Mouse (Mus musculus): ENCODE measurements around the gene Ascl4. TPM values are rescaled to one million over a fixed set of nuclear protein-coding genes. Genes with fewer than 3 reads are reported as not detected.

Ascl4 gene
- 1.4 TPM in 1 of 2 replicates, not detected in the other for total RNA-seq (2017)

DNA sequence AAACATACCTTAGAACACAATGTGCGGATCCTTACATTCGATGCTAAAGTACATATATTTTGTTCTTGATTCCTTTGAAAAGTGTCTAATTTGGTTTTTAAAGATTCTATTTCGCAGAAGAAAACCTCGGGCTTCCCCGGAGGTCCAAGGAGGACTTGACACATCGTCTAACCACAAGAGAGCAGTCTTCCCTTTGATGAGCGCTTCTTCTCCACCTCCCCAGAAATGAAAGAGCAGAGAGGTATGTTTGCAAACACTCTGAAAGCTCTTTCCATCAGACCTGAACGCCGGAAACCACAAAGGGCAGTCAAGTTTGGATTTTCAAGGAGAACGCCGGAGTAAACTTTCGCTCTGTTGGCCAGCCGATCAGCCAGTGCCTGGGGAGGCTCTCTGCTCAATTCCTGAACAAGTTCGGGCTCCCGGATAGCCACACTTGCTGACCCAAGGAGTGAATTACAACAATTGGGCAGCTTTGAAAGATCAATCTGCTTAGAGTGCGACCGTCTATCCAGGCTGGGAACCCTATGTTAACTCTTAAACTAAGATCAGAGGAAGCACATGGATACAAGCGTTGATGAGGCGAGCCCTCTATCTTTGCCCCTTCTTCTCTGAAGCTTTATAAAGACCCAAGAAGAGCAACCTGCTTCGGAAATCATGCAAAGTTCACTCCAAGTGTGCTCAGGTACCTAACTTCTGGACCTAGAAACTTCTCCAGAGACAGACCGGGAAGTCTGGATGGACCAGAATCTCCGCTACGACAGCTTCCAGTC is at the start of gene Ascl4:
TSS of gene Ascl4 (plus strand) at position 6 of the 770 bp plus-strand sequence.
- ATAC-seq (ENCODE audit: extremely low read depth, insufficient number of reproducible peaks, low FRiP score, poor library complexity, severe bottlenecking) = no peak

DNA sequence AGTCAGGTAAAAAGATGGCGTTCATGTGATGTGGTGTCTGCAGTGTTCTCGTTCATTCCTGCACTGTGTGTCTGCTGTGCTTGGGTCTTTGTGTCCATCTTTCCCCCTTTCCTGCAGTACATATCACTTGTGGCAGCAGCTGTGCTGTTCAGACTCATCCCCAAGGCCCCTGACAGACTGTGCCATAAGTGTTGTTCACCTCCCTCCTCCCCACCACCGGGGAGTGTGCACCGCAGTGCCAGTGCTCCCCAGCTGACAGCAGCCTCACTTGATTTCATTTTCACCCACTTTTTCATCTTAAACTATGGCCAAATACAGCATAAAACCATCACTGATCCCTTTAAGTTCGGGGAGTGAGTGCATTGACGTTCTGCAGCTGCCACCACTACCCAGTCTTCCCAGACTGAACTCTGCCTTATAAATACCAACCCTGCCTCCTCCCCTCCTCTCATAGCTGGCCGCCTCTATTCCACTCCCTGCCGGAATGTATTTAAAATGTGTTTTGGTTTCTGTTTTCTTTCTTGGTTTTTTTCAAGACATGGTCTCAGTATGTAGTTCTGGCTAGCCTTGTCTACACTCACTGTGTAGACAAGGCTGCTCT is 47.5 kb upstream of the Ascl4 start:
- no peak for ATAC-seq (ENCODE audit: extremely low read depth, insufficient number of reproducible peaks, low FRiP score, poor library complexity, severe bottlenecking)

DNA sequence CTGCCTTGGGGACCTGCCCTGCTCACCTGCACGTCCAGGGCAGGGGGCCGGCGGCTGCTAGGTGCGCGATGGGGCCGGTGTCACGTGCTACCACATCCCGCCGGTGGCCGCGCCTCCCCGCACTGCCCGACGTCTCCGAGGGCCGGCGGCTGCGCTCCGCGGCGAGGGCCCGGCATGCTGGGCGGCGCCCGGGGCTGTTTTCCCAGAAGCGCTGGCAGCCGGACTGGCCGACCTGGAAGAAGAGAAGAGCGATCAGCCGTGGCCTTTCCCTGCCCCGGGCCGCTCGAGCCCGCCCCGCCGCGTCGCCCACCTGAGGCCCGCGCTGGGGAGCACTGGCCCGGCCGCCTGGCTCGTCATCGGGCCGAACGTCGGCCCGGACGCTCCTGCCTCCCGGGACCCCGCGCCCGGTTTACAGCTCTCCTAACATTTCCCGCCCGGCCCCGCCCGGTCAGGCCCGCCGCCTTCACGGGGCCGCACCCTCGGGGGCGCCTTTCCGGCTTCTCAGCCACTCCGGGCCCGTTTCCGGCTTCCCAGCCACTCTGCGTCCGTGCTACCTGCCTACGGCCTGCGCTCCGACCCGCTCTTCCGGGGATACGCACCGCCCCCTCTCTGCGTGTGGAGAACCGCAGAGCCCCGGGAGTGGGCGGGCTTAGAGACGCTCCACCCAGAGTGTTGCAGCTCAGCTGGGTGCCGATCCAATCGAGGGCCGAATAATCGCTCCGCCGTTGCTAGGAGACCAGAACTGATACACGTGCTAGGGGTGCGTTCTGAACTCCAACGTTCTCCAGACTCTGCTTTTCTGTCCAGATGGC is 10.8 kb upstream of the Ascl4 start, which contains the start of gene Prdm4:
TSS of gene Prdm4 (minus strand) at position 645 of the 812 bp plus-strand sequence.
- ATAC-seq (ENCODE audit: extremely low read depth, insufficient number of reproducible peaks, low FRiP score, poor library complexity, severe bottlenecking) = peak; percentile 99

DNA sequence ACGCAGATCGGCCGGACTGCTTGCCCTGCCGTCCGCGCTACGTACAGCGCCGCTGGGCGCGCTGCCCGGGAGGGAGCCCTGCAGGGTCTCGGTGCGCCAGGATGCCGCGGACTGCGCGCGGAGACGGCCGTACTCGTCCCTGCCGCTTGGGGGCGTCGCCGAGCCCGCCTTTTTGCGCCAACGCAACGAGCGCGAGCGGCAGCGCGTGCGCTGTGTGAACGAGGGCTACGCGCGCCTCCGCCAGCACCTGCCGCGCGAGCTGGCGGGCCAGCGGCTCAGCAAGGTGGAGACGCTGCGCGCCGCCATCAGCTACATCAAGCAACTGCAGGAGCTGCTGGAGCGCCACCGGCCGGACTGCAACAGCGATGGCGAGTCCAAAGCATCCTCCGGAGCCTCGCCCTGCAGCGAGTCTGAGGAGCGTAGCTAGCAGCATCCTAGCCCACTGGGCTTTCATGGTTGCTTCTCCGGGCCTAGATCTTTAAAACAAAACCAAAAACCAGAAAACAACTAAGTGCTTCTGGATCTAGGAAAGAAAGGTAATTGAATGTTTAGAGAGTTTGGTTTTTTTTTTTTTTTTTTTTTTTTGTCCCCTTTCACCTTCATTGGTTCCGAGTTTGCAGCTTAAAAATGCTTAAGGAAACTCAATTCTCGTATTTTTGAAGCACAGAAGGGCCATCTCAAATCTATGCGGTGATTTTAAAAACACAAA is 1.2 kb downstream of the Ascl4 start:
- peak; percentile 72 for ATAC-seq (ENCODE audit: extremely low read depth, insufficient number of reproducible peaks, low FRiP score, poor library complexity, severe bottlenecking)

DNA sequence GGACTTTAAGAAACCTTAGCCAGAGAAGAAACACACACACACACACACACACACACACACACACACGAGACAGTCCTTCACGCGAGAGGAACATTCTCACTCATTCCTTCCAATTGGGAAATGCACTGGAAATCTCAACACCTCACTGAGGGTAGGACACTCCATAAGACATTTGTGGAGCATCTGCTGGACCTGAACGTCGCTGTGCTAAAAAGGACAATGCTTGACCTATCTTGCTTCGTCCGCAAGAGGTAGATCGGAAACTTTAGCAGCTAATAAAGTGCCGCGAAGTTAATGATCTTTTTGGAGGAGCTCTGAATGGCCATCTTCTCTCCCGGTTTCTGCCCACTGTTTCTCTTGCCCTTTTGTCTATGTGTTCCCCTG is 1.7 kb downstream of the Ascl4 start:
- no peak for ATAC-seq (ENCODE audit: extremely low read depth, insufficient number of reproducible peaks, low FRiP score, poor library complexity, severe bottlenecking)

DNA sequence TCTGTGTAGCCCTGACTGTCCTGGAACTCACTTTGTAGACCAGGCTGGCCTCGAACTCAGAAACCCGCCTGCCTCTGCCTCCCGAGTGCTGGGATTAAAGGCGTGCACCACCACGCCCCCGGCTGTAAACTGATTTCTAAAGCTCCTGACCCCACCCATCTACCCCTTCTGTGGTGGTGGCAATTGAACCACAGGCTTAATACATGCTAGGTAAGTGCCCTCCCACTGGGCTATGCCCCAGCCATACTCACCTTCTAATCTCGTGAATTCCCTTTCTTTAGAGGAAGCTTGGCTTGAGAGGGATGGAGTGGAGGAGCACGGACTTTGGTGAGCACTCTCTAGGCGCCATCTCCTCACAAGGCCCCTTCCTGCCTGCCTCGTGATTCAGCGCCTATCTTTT is 2.5 kb downstream of the Ascl4 start:
- ATAC-seq (ENCODE audit: extremely low read depth, insufficient number of reproducible peaks, low FRiP score, poor library complexity, severe bottlenecking) = no peak

DNA sequence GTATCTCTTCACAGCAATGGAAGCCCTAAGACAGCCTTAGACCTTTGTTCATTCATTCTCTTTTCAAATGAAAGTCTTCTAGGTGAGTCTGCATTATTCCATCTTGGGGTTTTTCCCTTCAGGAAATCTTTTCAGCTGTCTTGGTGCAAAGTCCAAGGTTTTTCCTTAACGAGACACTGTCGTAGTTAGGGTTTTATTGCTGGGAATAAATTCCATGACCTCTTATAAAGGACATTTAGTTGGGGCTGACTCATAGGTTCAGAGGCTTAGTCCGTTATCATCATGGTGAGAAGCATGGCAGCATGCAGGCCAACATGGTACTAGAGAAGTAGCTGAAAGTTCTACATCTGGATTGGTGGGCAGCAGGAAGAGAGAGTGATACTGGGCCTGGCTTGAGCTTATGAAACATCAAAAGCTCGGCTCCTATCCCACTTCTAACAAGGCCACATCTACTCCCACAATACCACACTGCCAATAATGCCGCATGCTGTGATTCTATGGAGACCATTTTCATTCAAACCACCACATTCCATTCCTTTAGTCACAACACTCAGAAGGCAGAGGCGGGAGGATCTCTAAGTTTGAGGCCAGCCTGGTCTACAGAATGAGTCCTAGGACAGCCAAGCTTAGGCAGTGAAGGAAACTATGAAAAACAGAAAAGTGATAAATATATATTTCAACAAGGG is 8.9 kb downstream of the Ascl4 start:
- ATAC-seq (ENCODE audit: extremely low read depth, insufficient number of reproducible peaks, low FRiP score, poor library complexity, severe bottlenecking) = no peak

DNA sequence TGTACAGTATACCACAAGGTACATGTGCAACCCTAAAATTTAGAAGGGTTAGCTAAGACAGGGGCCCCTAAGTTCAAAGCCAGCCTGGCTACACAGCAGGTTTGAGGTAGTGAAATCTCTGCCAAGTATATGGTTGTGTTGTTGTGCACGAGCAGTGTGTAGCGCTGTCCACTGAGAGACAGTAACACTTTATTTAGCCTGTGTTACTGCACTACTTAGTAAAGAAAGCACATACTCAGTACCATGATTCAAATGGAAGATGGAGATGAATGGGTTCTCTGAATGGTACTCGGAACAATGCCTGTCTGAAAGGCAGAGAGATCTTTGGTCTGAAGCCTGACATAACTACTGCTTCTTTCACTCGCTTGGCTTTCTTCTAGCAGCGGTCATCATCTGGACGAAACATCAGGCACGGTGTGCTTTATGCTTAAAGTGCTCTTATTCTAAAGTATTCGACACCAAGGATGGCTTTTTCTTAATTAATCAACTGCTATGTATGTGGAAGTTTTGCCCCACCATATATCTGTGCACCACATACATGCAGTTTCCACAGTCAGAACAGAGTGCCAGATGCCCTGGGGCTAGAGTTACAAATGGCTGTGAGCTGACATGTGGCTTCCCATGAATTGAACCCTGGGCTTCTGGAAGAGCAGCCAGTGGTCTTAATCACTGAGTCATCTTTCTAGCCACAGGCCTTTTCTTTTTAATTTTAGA is 21.2 kb downstream of the Ascl4 start:
- ATAC-seq (ENCODE audit: extremely low read depth, insufficient number of reproducible peaks, low FRiP score, poor library complexity, severe bottlenecking) = no peak

DNA sequence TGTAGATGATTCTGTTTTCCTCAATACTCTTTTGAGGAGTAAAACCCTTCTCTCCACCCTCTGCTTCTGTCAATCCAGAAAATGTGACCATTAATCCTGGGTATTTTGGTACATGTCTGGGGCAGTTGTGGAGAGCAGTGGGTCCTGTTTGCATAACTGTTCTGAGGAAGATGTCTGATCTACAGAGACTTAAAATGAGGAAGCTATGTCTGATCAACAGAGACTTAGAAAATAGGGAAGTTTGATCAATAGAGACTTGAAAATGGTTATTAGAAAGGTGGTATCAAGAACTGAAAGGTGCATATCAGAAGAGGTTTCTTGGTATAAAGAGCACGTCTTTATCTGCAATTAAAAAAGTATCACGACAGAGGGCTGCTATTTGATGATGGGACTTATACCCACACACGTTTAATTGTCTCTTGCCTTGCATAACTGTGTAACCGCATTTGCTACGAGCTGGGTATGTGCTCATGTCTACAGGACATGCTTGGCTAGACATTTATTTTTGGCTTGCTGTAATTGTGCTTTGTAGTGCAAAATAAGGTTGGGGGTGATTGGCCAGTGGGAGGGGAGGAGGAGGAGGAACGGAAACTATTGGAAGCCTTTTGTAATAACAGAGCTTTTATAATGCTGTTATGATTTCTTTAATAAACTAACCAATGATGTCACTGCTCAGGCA is 24.4 kb downstream of the Ascl4 start:
- ATAC-seq (ENCODE audit: extremely low read depth, insufficient number of reproducible peaks, low FRiP score, poor library complexity, severe bottlenecking) = peak; percentile 68

DNA sequence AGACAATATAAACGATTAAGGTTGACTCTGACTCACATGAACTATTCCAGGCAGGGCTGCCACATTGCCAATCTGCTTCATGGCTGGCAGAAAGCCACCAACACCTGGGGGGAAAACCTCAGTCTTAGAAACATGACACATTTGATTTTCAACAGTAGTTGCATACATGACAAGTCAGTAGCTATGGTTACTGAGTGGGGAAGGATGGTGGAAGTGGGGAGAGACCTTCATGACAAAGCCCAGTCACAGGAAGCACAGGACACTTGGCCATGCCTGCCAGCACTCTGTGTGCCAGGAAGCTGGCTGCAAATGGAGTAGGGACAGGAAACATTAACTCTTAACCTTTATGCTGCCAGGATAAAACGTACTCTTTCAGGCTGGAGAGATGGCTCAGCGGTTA is 25.9 kb downstream of the Ascl4 start:
- ATAC-seq (ENCODE audit: extremely low read depth, insufficient number of reproducible peaks, low FRiP score, poor library complexity, severe bottlenecking) = peak; percentile 15; the same call in 1 of the 2 replicates

DNA sequence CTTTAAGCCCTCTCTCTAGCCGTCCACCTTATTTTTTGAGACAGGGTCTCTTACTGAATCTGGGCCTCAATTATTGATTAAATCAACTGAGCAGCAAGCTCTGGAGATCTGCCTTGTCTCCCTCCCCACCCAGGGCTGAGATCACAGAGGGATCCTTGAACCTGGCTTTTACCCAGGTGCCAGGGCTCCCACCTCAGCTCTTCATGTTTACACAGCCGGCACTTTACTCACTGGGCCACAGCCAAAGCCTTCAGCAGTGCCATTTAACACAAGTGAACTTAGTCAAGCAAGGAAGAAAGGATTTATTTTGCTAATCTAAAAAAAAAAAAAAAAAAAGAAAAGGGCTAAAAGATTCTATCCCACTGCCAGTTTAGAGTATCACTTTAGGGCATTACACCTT is 26.9 kb downstream of the Ascl4 start:
- no peak for ATAC-seq (ENCODE audit: extremely low read depth, insufficient number of reproducible peaks, low FRiP score, poor library complexity, severe bottlenecking)

DNA sequence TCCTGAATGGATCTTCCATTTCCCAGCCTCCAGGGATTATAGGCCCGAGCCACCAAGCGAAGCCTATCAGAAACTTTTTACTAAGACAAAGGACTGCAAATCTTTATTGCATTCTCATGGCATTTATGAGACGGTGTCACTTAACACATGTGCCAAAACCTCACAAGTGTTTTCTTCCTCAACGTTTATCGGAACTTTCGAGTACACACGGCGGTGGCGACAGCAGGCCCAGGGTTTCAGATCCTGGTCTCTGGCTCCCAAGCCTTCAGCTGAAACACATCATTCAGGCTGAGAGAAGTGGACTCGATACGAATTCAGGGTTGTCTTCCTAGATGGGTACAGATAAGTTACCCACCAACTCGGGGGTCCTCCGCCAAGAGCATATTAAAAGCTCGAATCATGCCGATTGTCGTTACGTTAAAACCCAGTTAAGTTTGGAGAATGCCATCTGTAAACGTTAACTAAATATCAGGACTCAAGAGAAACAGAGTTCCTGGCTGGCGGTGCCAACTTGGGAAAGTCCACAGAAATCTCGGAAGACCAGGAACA is 29.5 kb downstream of the Ascl4 start:
- ATAC-seq (ENCODE audit: extremely low read depth, insufficient number of reproducible peaks, low FRiP score, poor library complexity, severe bottlenecking) = no peak

DNA sequence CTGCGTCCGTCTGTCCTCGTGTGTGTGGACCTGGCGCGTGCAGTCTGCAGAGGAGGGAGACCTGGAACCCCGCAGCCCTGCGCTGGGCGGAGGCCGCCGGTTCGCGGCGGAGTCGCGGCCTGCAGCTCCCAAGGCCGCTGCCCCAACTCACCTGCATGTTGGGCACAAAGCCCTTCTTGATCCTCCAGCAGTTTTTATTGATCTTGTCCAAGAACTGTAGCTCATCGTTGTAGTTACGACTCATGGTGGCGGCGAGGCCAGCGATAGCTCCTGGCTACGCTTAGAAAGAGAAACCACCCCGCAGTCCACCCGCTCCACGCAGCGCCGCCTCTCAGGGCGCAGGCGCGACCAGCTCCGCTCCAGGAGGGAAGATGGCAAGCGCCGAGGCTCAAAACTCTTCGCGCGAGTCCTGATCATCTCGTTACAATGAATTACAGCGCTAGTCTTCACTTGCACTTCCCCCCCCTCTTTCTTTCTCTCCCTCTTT is 30.0 kb downstream of the Ascl4 start, which contains the start of gene Rtcb:
TSS of gene Rtcb (minus strand) at position 360 of the 487 bp plus-strand sequence.
- ATAC-seq (ENCODE audit: extremely low read depth, insufficient number of reproducible peaks, low FRiP score, poor library complexity, severe bottlenecking) = peak; percentile 89

DNA sequence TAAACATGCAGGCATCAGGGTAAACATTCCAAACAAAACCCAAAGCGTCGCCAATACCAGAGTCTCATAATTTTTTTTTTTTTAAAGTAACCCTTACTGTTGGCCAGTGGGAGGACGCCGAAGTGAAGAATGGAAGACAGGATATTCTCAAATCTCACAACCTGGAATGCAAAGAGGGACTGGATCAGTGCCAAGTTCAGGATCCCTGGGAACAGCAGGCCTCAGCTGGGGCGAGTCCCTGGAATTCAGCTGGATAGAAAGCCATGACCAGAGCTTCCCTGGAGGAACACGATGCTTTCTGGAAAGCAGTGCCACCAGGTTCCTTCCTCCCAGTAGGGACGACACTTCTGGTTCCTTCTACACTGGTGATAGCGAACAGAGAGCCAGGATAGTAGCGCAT is 35.4 kb downstream of the Ascl4 start:
- no peak for ATAC-seq (ENCODE audit: extremely low read depth, insufficient number of reproducible peaks, low FRiP score, poor library complexity, severe bottlenecking)

DNA sequence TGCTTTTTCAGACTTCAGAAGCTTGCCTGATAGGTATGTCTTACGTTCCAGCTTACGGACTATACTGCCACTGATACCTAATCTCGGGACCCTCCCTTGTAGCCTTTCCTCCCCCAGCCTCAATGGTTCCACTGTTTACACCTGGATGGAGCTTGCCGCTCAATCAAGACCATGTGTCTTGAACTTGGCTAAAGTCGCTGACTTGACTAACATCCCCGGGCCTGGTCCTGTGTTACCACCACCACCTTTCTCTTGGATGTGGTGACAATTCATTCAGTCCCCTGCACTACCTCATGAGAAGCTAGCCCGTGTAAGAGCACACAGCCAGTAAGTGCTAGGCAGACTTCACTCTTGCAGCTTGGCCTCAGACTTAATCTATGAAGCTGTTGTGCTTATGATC is 36.8 kb downstream of the Ascl4 start:
- ATAC-seq (ENCODE audit: extremely low read depth, insufficient number of reproducible peaks, low FRiP score, poor library complexity, severe bottlenecking) = no peak

DNA sequence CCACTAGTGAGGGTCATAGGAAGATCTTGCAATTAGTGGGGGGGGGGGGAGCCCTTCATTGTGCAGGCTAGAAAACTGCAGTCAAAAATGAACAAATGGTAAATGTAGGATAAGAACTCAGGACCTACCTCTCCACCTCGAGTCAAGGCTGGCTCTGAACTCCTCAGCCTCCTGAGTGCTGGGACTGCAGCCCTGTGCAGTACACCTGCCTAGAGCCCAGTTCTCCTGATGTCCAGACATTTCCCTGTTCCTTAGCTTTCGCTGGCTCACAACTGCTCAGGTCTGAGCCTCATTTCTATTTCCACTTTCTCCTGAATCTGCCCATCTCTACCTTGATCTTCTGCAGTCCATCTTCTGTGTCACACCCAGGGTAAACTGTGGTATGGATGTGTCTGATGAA is 39.0 kb downstream of the Ascl4 start:
- no peak for ATAC-seq (ENCODE audit: extremely low read depth, insufficient number of reproducible peaks, low FRiP score, poor library complexity, severe bottlenecking)

Data from neutrophil, adult 5-6 weeks (primary cell).